Mouse (Mus musculus): ENCODE data around the gene Catsperz. TPM values are rescaled to one million over a fixed set of nuclear protein-coding genes. Genes with fewer than 3 reads are reported as not detected.

Catsperz gene
- polyA plus RNA-seq, 1 experiment from 2014 or later: 0.80 TPM

- Histone ChIP-seq H3K4me2 (no peak overlapping the region), H3K4me3 (no peak overlapping the region), H3K4me1 (peaks cover 11% of the 10 kb centered on the region), H3K9ac (no peak overlapping the region), H3K27ac (no peak overlapping the region), H3K9me3 (replicated peaks) (no peaks in the 10 kb centered on the region), H3K27me3 (replicated peaks) (peaks cover 94% of the 10 kb centered on the region), H3K36me3 (no peaks in the 10 kb centered on the region)
- ATAC-seq: no peak
- 67% methylated on average over 1 of the region's 1 CpGs for WGBS (ENCODE audit: insufficient replicate concordance)
These were observed 6.8 kb upstream of the Catsperz start for GRCm38 (mm10) chr19:6932018-6932417.

DNA sequence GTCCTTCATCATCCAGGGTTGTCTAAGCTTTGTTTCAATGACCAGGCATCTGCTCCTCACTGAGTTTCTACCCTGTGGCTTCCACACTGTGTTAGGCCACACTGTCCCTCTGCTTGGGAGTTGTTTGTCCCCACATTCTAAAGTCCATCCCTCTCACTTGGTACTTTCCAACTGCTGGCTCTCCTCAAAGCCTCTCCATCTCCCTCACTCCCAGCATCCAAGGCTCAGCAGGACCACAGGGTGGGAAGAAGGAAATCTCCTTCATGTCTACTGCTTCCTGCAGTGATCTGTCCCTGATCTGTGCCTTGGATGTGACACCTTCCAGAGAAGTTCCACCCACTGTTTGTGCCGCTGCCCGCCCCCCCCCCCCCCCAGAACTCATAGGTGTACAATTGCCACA, 5.8 kb upstream of the Catsperz start:
- peaks cover 100% of the 10 kb centered on the region for H3K27me3 ChIP-seq (replicated peaks)
- H3K9ac ChIP-seq: no peak overlapping the region
- WGBS (ENCODE audit: insufficient replicate concordance): 5% methylated on average over 2 of the region's 2 CpGs
- no peak for ATAC-seq
- H3K36me3 ChIP-seq: no peaks in the 10 kb centered on the region
- H3K9me3 ChIP-seq (replicated peaks): no peaks in the 10 kb centered on the region
- no peak overlapping the region for H3K27ac ChIP-seq
- H3K4me2 ChIP-seq: no peak overlapping the region
- H3K4me3 ChIP-seq: no peak overlapping the region
- peaks cover 22% of the 10 kb centered on the region for H3K4me1 ChIP-seq

- Histone ChIP-seq H3K36me3 (no peaks in the 10 kb centered on the region), H3K9ac (no peak overlapping the region), H3K9me3 (replicated peaks) (no peaks in the 10 kb centered on the region), H3K27ac (no peak overlapping the region), H3K27me3 (replicated peaks) (peaks cover 100% of the 10 kb centered on the region), H3K4me1 (peaks cover 31% of the 10 kb centered on the region), H3K4me3 (no peak overlapping the region), H3K4me2 (no peak overlapping the region)
- WGBS (ENCODE audit: insufficient replicate concordance): 18% methylated on average over 9 of the region's 9 CpGs
- ATAC-seq: no peak
These were observed 2.9 kb upstream of the Catsperz start for GRCm38 (mm10) chr19:6928080-6928479.

DNA sequence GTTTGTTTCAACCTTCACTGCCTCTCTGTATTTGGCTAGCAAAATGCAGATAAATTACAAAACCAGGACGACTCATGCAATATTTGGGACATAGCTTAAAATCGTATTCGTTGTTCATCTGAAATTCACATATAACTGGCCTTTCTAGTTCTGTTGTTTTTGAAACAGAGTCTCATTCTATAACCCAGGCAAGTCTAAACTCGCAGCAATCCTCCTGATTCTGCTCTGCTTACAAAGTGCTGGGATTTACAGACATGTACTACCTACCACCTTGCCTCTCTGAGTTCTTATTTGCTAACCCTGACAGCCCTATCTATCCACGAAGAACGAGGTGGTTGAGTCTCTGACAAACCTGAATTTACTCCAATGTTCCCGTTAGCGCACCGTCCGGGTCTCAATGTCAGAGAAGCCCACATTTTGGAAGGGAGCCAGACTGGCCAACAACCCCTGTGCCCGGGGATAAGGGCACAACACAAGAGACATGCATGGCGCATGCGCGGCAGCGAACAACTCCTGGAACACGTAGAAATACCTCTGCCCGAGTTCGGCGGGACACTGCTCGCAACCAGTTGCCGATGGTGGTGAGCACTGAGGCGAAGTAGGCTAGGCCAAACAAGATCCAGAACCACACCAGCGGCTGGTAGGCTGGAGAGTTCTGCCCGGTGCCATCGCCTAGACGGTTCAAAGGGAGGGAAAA, 1.5 kb upstream of the Catsperz start:
- Histone ChIP-seq H3K9ac (no peak overlapping the region), H3K4me1 (peaks cover 42% of the 10 kb centered on the region), H3K4me3 (no peak overlapping the region; the same call in 1 of the 2 replicates), H3K27me3 (replicated peaks) (peaks cover 90% of the 10 kb centered on the region), H3K4me2 (peak overlapping the region; percentile 33), H3K9me3 (replicated peaks) (no peaks in the 10 kb centered on the region), H3K36me3 (no peaks in the 10 kb centered on the region), H3K27ac (no peak overlapping the region)
- ATAC-seq: no peak
- 18% methylated on average over 26 of the region's 26 CpGs for WGBS (ENCODE audit: insufficient replicate concordance)

DNA sequence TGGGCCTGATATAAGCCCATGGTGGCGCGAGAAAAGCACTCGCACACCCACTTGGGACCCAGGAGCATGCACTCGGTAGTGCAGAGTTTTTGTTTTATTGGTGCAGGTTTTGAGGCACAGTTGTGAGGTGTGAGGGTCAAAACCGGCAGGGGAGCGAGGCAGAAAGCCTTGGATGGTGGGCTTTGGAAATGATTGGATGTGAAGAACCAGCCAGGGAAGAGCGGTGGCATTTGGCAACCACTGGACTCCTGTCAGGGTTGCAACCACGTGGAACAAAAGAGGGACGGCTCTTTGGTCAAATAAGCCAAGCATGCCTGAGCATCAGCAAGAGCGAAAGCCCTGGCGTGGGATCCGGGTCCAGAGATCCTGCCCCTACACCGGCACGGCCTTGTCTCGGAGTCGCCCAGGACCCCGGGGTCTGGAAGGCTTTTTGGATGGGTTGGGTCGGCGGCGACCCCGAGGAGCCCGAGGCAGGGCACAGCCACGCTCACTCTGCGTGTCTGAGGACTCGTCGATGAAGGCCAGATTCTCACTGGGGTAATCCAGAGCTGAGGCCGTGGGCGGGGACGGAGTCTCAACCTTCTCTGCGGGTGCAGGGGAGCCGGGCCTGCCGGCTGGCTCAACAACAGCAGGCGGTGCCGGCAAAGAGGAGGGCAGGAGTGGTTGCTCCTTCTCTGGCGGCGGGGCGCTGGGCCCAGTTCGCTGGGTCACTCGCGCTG, 590 bp upstream of the Catsperz start:
- no peaks in the 10 kb centered on the region for H3K36me3 ChIP-seq
- 20% methylated on average over 38 of the region's 40 CpGs for WGBS (ENCODE audit: insufficient replicate concordance)
- no peak for ATAC-seq
- H3K9me3 ChIP-seq (replicated peaks): no peaks in the 10 kb centered on the region
- peak overlapping the region; percentile 22; the same call in 1 of the 2 replicates for H3K4me3 ChIP-seq
- peak overlapping the region; percentile 46; the same call in 1 of the 2 replicates for H3K4me2 ChIP-seq
- H3K27me3 ChIP-seq (replicated peaks): peaks cover 81% of the 10 kb centered on the region
- no peak overlapping the region for H3K27ac ChIP-seq
- H3K9ac ChIP-seq: no peak overlapping the region
- peaks cover 49% of the 10 kb centered on the region for H3K4me1 ChIP-seq

- Histone ChIP-seq H3K27ac (no peak overlapping the region), H3K27me3 (replicated peaks) (peaks cover 70% of the 10 kb centered on the region), H3K9ac (0 out of 2 replicates have a peak overlapping the region, but pooled peaks have one; percentile 5), H3K9me3 (replicated peaks) (no peaks in the 10 kb centered on the region), H3K36me3 (peaks cover 3% of the 10 kb centered on the region; the same call in 1 of the 2 replicates), H3K4me3 (peak overlapping the region; percentile 22), H3K4me1 (peaks cover 60% of the 10 kb centered on the region), H3K4me2 (peak overlapping the region; percentile 46)
- ATAC-seq: no peak
- WGBS (ENCODE audit: insufficient replicate concordance): 4% methylated on average over 39 of the region's 39 CpGs
These were observed 496 bp downstream of the Catsperz start for GRCm38 (mm10) chr19:6924461-6925306.

GRCm38 (mm10) chr19:6922901-6923735, 2.1 kb downstream of the Catsperz start:
- Histone ChIP-seq H3K9me3 (replicated peaks) (no peaks in the 10 kb centered on the region), H3K4me1 (peaks cover 71% of the 10 kb centered on the region), H3K36me3 (peaks cover 12% of the 10 kb centered on the region), H3K27me3 (replicated peaks) (peaks cover 54% of the 10 kb centered on the region), H3K27ac (no peak overlapping the region), H3K9ac (peak overlapping the region; percentile 66), H3K4me2 (peak overlapping the region; percentile 100), H3K4me3 (no peak overlapping the region; the same call in 1 of the 2 replicates)
- ATAC-seq: no peak
- 55% methylated on average over 6 of the region's 6 CpGs for WGBS (ENCODE audit: insufficient replicate concordance)

DNA sequence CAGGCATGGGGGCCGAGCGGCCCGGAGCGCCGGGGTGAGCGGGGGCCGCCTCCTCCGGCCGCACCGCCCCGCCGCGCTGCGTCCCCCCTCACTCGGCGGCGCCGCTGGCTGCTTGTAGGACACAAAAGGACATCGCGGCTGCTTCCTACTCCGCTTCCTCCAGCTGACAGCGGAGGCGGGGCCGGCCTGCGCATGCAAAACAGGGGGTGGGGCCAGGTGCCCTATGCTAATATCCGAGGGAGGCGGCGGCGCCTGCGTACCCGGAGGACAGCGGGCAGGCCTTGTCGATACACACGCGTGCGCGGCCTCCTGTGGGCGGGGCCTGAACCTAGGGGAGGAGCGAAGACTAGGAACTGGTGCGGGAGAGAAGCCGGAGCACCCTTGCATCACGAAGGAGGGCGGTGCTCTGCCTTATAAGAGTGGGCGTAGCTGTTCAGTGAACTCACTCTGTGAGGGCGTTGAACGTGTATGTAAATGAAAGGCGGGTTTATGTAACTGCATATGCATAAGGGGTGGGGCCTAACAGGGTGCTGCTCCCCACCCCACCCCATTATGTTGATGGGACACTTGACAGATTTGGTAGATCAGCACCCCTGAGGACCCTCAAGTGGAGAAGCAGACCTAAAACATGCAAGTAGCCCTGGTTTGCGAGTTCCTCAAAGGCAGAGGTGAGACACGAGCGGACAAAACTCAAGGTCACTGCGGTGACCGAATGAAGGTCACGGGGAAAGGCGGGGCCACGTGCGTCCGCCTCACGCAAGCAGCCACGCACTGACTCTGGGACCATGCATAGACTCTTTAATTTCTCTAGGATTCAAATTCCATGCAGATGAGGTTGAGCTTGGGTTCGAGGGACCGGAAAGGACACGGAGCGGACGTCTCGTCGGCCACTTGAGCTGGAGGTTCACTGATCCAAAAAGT, 3.3 kb downstream of the Catsperz start, which contains the start of gene Esrra:
Gene Esrra (minus strand): TSS at position 167 of the 921 bp plus-strand sequence.
- H3K4me3 ChIP-seq: peak within 1 kb of the TSS; percentile 92
- no peaks in the 10 kb centered on the region for H3K9me3 ChIP-seq (replicated peaks)
- peak within 1 kb of the TSS; percentile 90 for H3K27ac ChIP-seq
- H3K4me1 ChIP-seq: peaks cover 69% of the 10 kb centered on the region
- peaks cover 42% of the 10 kb centered on the region for H3K27me3 ChIP-seq (replicated peaks)
- ATAC-seq: peak; percentile 95
- peak within 1 kb of the TSS; percentile 94 for H3K9ac ChIP-seq
- H3K36me3 ChIP-seq: peaks cover 13% of the 10 kb centered on the region
- WGBS (ENCODE audit: insufficient replicate concordance): under 1% methylated on average over 58 of the region's 66 CpGs
- peak within 1 kb of the TSS; percentile 100 for H3K4me2 ChIP-seq

DNA sequence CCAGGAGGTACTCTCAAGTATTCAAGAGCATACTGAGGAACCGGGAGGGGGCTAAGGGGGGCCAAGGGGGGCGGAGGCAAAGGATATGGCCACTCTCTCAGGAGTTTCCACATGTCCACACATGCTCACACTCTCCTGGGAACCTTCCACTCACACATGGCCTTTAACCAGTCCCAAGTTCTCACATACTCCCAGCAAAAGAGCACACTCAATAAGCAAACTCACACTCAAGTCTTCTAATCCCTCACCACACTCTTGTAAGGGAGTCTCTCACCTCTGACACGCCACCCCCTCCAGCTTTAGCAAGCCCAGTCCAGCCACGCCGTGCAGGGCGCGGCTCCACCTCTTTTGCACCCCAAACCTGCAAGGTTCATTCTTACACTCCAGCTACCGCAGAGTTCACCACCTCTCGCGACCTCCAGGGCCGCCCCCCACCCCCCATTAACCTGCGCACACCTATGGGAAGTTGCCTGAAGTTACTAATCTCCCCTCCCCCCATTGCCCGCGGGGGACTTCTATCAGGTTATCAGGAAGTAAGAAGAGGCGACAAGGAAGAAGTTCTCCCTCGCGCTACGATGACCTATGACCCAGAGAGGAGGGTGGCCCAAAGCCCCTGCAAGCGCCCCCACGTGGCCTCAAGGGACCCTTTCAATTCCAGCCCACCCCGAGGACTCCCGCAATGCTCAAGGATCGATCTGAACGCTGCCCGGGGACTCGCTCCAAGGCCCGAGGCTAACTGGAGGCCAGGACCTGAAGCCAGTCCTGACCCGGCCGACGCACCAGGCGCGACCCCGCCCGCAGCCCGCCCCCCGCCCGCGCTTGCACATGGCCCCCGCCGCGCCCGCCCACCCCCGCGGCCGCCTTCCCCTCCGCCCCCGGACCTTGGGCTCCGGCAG, 4.2 kb downstream of the Catsperz start:
- Histone ChIP-seq H3K4me1 (peaks cover 69% of the 10 kb centered on the region), H3K27me3 (replicated peaks) (peaks cover 33% of the 10 kb centered on the region), H3K9me3 (replicated peaks) (no peaks in the 10 kb centered on the region), H3K36me3 (peaks cover 13% of the 10 kb centered on the region), H3K9ac (peak overlapping the region; percentile 94), H3K27ac (peak overlapping the region; percentile 90), H3K4me3 (peak overlapping the region; percentile 92), H3K4me2 (peak overlapping the region; percentile 100)
- under 1% methylated on average over 45 of the region's 48 CpGs for WGBS (ENCODE audit: insufficient replicate concordance)
- no peak for ATAC-seq

Measured in liver, embryonic 12.5 days (tissue).